8 mouse cellular contexts compared by ENCODE assay signal in the genomic region with DNA sequence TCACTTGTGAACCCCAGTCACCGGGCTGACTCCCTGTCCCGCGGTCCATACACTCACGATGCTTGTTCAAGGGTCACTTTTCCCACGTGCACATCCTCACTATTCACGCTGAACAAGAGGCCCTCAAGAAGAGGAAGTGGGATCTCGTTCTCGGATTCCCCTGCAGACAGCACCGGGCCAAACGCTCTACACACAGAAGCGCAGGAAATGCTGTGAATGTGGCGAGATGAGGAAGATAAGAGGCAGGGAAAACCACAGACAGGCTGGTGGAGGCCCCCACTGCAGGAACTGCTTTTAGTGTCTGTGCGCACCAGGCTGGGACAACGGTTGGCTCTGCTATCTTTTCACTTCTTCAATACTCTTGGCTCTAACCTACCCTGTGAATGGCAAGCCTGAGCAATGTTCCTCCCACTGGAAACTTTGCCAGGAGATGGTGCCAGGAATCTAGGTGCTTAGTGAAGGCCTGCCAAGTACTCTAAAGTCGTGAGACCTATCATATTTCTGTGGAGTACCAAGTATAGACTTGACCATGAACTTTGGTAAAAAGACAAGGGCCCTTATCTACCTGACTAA. TPM values are rescaled to one million over a fixed set of nuclear protein-coding genes. Genes with fewer than 3 reads are reported as not detected.
DNase-seq lines count a peak whose midpoint lies in the region; ATAC-seq and TF ChIP-seq lines count a peak whose summit lies in the region.

No protein-coding gene starts in this region.

- no peak for TF ChIP-seq CTCF in kidney, adult 2 months (conservative IDR thresholded peaks at IDR 0.05; ENCODE audit: insufficient read depth, insufficient read length, low read depth, low read length)

- no peak overlapping the region for H3K27ac ChIP-seq in kidney, adult 2 months (ENCODE audit: insufficient read depth, low read depth, low read length)
- no peak overlapping the region for H3K27ac ChIP-seq in kidney, embryonic 16.5 days (ENCODE audit: low read length)

- H3K36me3 ChIP-seq in kidney, adult 2 months (ENCODE audit: control insufficient read depth, insufficient read depth, low read length) = no peaks in the 10 kb centered on the region
- H3K36me3 ChIP-seq in kidney, embryonic 16.5 days (ENCODE audit: insufficient read depth, low read length) = no peaks in the 10 kb centered on the region

- no peaks in the 10 kb centered on the region for H3K9me3 ChIP-seq in kidney, embryonic 16.5 days (ENCODE audit: low read length)

- H3K9ac ChIP-seq in kidney, embryonic 16.5 days (replicated peaks; ENCODE audit: low read length) = no peak overlapping the region

- H3K4me3 ChIP-seq in kidney, adult 2 months (ENCODE audit: insufficient read depth, low read depth, low read length) = no peak overlapping the region
- H3K4me3 ChIP-seq in kidney, embryonic 16.5 days (ENCODE audit: low read length) = no peak overlapping the region

- DNase-seq in kidney, adult 2 months = peak; percentile 75
- DNase-seq in adrenal gland, postnatal 36 days = peak; percentile 50 to 58
- DNase-seq in kidney, postnatal 25 days = peak; percentile 51 to 59
- DNase-seq in gastrocnemius, postnatal 10 days = no peak
- no peak for DNase-seq in gastrocnemius, postnatal 36 days
- DNase-seq in adipocyte (ENCODE audit: low spot score) = no peak

- WGBS in kidney, adult 2 months = 46% methylated on average over 15 of the region's 15 CpGs
- WGBS in kidney, embryonic 16.5 days = 47% methylated on average over 15 of the region's 15 CpGs

- 0 out of 2 replicates have a peak, but pooled peaks cover 1% of the 10 kb centered on the region for H3K27me3 ChIP-seq in kidney, adult 2 months (replicated peaks; ENCODE audit: control insufficient read depth, insufficient read depth, low read length)
- peaks cover 73% of the 10 kb centered on the region for H3K27me3 ChIP-seq in kidney, embryonic 16.5 days (ENCODE audit: insufficient read depth, low read length)

- H3K4me1 ChIP-seq in kidney, adult 2 months (ENCODE audit: control insufficient read depth, insufficient read depth, low read length) = no peaks in the 10 kb centered on the region
- peaks cover 9% of the 10 kb centered on the region; the same call in 1 of the 2 replicates for H3K4me1 ChIP-seq in kidney, embryonic 16.5 days (ENCODE audit: insufficient read depth, low read length)

- H3K4me2 ChIP-seq in kidney, embryonic 16.5 days (replicated peaks; ENCODE audit: low read depth, low read length) = no peak overlapping the region; the same call in 1 of the 2 replicates

- intact Hi-C loops in gastrocnemius, postnatal 36 days (cut with DNase I) = no loop called here

- ATAC-seq in kidney, embryonic 16.5 days (ENCODE audit: low FRiP score, low TSS enrichment) = no peak
- ATAC-seq in monocyte, adult 5-6 weeks (replicated peaks; ENCODE audit: insufficient number of reproducible peaks, low FRiP score, low TSS enrichment, poor library complexity, severe bottlenecking) = peak; percentile 44

- TF ChIP-seq POLR2A in kidney, adult 2 months (IDR thresholded peaks at IDR 0.05; ENCODE audit: low read depth, low read length) = no peak

RNA-seq across cellular contexts. Expression of a gene that starts 18.7 kb away (rescaled TPM):
- polyA plus RNA-seq in kidney, adult 2 months (2012; rRNA removed) = 69.9 and 70.7 TPM in 2 replicates
- 71.5 and 76.0 TPM in 2 replicates for polyA plus RNA-seq in kidney, embryonic 16.5 days (2015; fragmentation: Nextera tagmentation; extraction: Ambion mirVana)
- total RNA-seq in adrenal gland, postnatal 36 days (2021) = 10 to 100 TPM; 78.8 to 88.1 TPM
- 106 to 139 TPM (median 116 TPM) in 3 replicates for total RNA-seq in monocyte, adult 5-6 weeks (2017)
- 10 to 100 TPM; 48.0 to 54.5 TPM for total RNA-seq in gastrocnemius, postnatal 10 days (2021)
- 10 to 100 TPM; 43.5 to 46.1 TPM for total RNA-seq in gastrocnemius, postnatal 36 days (2021)

Comparison
In these comparisons a context has a peak if more than half of its experiments do, and no peak if none do; other contexts are left out.
1. DNase-seq: peak in kidney, adult 2 months (single experiment), adrenal gland, postnatal 36 days (2 of 2) and kidney, postnatal 25 days (2 of 2); none in gastrocnemius, postnatal 10 days (single experiment), gastrocnemius, postnatal 36 days (0 of 2) and adipocyte (single experiment).